Mouse (Mus musculus): ENCODE results near the gene Sds.

DNA sequence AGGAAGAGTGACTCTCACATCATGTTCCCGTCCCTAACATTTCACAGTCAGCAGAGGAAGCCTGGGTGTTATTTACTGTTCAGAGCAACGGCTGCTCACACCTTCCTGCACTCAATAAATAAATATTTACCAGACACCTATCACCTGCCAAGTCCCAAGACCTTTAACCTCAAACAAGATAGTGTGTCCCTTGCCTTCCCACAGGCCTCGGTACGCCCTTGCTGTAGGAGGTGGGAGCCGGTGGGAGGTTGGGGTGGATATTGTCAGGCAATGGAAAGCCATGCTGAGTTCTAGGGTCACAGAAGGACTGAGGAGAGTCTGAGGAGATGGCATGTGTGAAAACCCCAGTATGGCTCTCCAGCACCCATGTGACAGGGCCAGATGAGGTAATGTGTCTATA lies 8.0 kb upstream of the Sds start:
- TF ChIP-seq CTCF (conservative IDR thresholded peaks at IDR 0.05; ENCODE audit: low read length) (no peak), POU5F1 (IDR thresholded peaks at IDR 0.05; ENCODE audit: borderline replicate concordance, low read length) (no peak), NANOG (IDR thresholded peaks at IDR 0.05; ENCODE audit: borderline replicate concordance, low read length) (no peak)

All from E14TG2a.4 (cell line).